24 mouse cellular contexts compared by ENCODE assay signal in genomic region chr13:113938561-113938960, GRCm38 (mm10).
DNase-seq lines count a peak whose midpoint lies in the region; ATAC-seq lines count a peak whose summit lies in the region.
"Had no signal": no experiment of that assay in that cellular context is flagged by ENCODE, and none has a peak within 500 bp of the region (broad histone marks: within the 10 kb centered on the region; RNA-seq: fewer than 3 reads in every experiment).

No protein-coding gene starts in this region.

- H3K27ac ChIP-seq in embryonic facial prominence, embryonic 11.5 days (replicated peaks; ENCODE audit: low read depth, low read length): no peak overlapping the region
- no peak overlapping the region for H3K27ac ChIP-seq in limb, embryonic 10.5 days
- H3K27ac ChIP-seq: embryonic facial prominence, embryonic 15.5 days; heart, embryonic 10.5 days; hindbrain, embryonic 12.5 days; intestine, embryonic 15.5 days had no signal

- no peaks in the 10 kb centered on the region for H3K9me3 ChIP-seq in embryonic facial prominence, embryonic 11.5 days (replicated peaks; ENCODE audit: control insufficient read depth, low read length)
- H3K9me3 ChIP-seq in limb, embryonic 10.5 days (replicated peaks): no peaks in the 10 kb centered on the region
- H3K9me3 ChIP-seq: embryonic facial prominence, embryonic 15.5 days; heart, embryonic 10.5 days; hindbrain, embryonic 12.5 days; intestine, embryonic 15.5 days had no signal

- WGBS in embryonic facial prominence, embryonic 11.5 days: 65% methylated on average over 9 of the region's 9 CpGs
- 48% methylated on average over 9 of the region's 9 CpGs for WGBS in limb, embryonic 10.5 days

- peak; percentile 18 for DNase-seq in gastrocnemius, adult 18-20 months (ENCODE audit: low spot score)
- DNase-seq in gastrocnemius, postnatal 4 days (ENCODE audit: low spot score in 2 of 2): no peak
- DNase-seq in heart, adult 11 months: peak; percentile 87
- DNase-seq in heart, adult 18-20 months: no peak
- DNase-seq in embryonic facial prominence, embryonic 11.5 days (ENCODE audit: low spot score): peak; percentile 53
- peak; percentile 44 for DNase-seq in limb, embryonic 10.5 days (ENCODE audit: low spot score)
- no peak for DNase-seq in urinary bladder, postnatal 25 days (ENCODE audit: low spot score)
- DNase-seq in cerebellum, adult 18-20 months: no peak
- DNase-seq: adrenal gland, postnatal 10 days; adrenal gland, postnatal 36 days; cerebellum, adult 2 months; cerebellum, adult 9-11 months; cerebellum, postnatal 25 days; forebrain, postnatal 0 days; gastrocnemius, postnatal 10 days; kidney, adult 11 months; kidney, adult 8-10 months had no signal

- no peak for ATAC-seq in embryonic facial prominence, embryonic 11.5 days (replicated peaks; ENCODE audit: insufficient number of reproducible peaks, low FRiP score, low TSS enrichment, low read depth)
- ATAC-seq: forebrain, embryonic 14.5 days; forebrain, postnatal 0 days; hindbrain, embryonic 16.5 days; intestine, embryonic 15.5 days; Patski had no signal

- H3K27me3 ChIP-seq in embryonic facial prominence, embryonic 11.5 days (ENCODE audit: control insufficient read depth, insufficient read depth, low read length): no peaks in the 10 kb centered on the region
- H3K27me3 ChIP-seq in limb, embryonic 10.5 days (ENCODE audit: low read depth, poor library complexity, severe bottlenecking): no peaks in the 10 kb centered on the region
- H3K27me3 ChIP-seq: embryonic facial prominence, embryonic 15.5 days; intestine, embryonic 15.5 days; Patski had no signal

- no peaks in the 10 kb centered on the region for H3K4me1 ChIP-seq in embryonic facial prominence, embryonic 11.5 days (ENCODE audit: control insufficient read depth, insufficient read depth, low read length)
- peaks cover 9% of the 10 kb centered on the region for H3K4me1 ChIP-seq in limb, embryonic 10.5 days
- H3K4me1 ChIP-seq: hindbrain, embryonic 12.5 days; intestine, embryonic 15.5 days had no signal

- no peak overlapping the region for H3K9ac ChIP-seq in embryonic facial prominence, embryonic 11.5 days (replicated peaks; ENCODE audit: low read length)
- H3K9ac ChIP-seq: embryonic facial prominence, embryonic 15.5 days; forebrain, postnatal 0 days; hindbrain, embryonic 12.5 days; intestine, embryonic 15.5 days had no signal

- no peak overlapping the region for H3K4me3 ChIP-seq in embryonic facial prominence, embryonic 11.5 days (ENCODE audit: low read depth, low read length)
- H3K4me3 ChIP-seq in limb, embryonic 10.5 days: no peak overlapping the region
- H3K4me3 ChIP-seq: embryonic facial prominence, embryonic 15.5 days; heart, embryonic 10.5 days; hindbrain, embryonic 12.5 days; intestine, embryonic 15.5 days had no signal

- no peak overlapping the region for H3K4me2 ChIP-seq in embryonic facial prominence, embryonic 11.5 days (ENCODE audit: low read depth, low read length)
- H3K4me2 ChIP-seq: embryonic facial prominence, embryonic 15.5 days; hindbrain, embryonic 12.5 days; intestine, embryonic 15.5 days had no signal

- no peaks in the 10 kb centered on the region for H3K36me3 ChIP-seq in embryonic facial prominence, embryonic 11.5 days (replicated peaks; ENCODE audit: control insufficient read depth, insufficient read depth, low read depth, low read length)
- no peaks in the 10 kb centered on the region for H3K36me3 ChIP-seq in limb, embryonic 10.5 days
- H3K36me3 ChIP-seq: embryonic facial prominence, embryonic 15.5 days; heart, embryonic 10.5 days; hindbrain, embryonic 12.5 days; intestine, embryonic 15.5 days had no signal

Comparison
In these comparisons a context has a peak if more than half of its experiments do, and no peak if none do; other contexts are left out.
1. DNase-seq: peak in gastrocnemius, adult 18-20 months (single experiment), heart, adult 11 months (single experiment), embryonic facial prominence, embryonic 11.5 days (single experiment) and limb, embryonic 10.5 days (single experiment); none in gastrocnemius, postnatal 4 days (0 of 2), heart, adult 18-20 months (0 of 2), urinary bladder, postnatal 25 days (single experiment) and cerebellum, adult 18-20 months (0 of 2).